Mouse (Mus musculus): ENCODE data around the gene Sp4.

DNA sequence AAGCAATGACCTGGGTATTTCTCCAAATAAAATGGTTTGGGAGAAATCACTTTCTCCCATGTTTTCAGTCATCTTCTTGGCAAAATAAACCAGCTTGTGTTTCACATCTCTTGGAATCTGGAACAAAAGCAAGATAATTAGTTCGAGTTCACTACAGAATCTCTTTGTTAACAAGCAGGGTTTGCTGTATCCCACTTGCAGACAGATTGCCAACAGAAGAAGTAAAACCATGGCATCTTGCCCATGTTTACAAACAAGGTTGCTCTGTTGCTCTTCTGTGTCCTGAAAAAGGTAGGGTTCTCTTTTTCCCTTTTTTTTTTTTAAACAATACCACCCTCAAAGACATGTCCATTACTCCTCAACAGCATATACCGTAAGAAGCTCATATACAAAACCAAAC, 104.7 kb downstream of the Sp4 start:
- TF ChIP-seq CTCF (IDR thresholded peaks at IDR 0.05; ENCODE audit: low read depth, low read length) (no peak), POLR2AphosphoS5 (IDR thresholded peaks at IDR 0.05; ENCODE audit: insufficient replicate concordance, low read depth, low read length) (no peak)

Measured in G1E (cell line).